Mouse (Mus musculus) limb, embryonic 15.5 days (tissue): ENCODE data around the gene Phf20. TPM values are rescaled to one million over a fixed set of nuclear protein-coding genes. Genes with fewer than 3 reads are reported as not detected.

ENCODE experiments used
- ATAC-seq: fragments of 200-750 bp; cut with Nextera tagmentation; 2 replicates; pipeline ENCODE4 v1.8.0; 2017; ENCODE audit warnings: low read depth, moderate TSS enrichment; ENCODE audit not compliant: insufficient number of reproducible peaks, low FRiP score, low TSS enrichment
- H3K27ac ChIP-seq: fragments of 300-500 bp; sonication (generic); 2 replicates; pipeline ENCODE4 v1.5.1; 2015; ENCODE audit warnings: moderate library complexity, mild to moderate bottlenecking, inconsistent platforms
- H3K27me3 ChIP-seq: fragments of 300-500 bp; sonication (generic); 2 replicates; pipeline ENCODE4 v1.6.1; 2015; ENCODE audit warnings: inconsistent platforms
- H3K36me3 ChIP-seq: fragments of 300-500 bp; sonication (generic); 2 replicates; pipeline ENCODE4 v1.6.1; 2015; ENCODE audit warnings: inconsistent platforms
- H3K4me1 ChIP-seq: fragments of 300-500 bp; sonication (generic); 2 replicates; pipeline ENCODE4 v1.6.1; 2015; ENCODE audit warnings: inconsistent platforms
- H3K4me2 ChIP-seq: fragments of 300-500 bp; sonication (generic); 2 replicates; pipeline ENCODE4 v1.6.1; 2015; ENCODE audit warnings: mild to moderate bottlenecking, inconsistent platforms
- H3K4me3 ChIP-seq: fragments of 300-500 bp; sonication (generic); 2 replicates; pipeline ENCODE4 v1.5.1; 2015; ENCODE audit warnings: mild to moderate bottlenecking, inconsistent platforms
- H3K9ac ChIP-seq: fragments of 300-500 bp; sonication (generic); 2 replicates; pipeline ENCODE4 v1.6.1; 2015; ENCODE audit warnings: inconsistent platforms
- H3K9me3 ChIP-seq: fragments of 300-500 bp; sonication (generic); 2 replicates; pipeline ENCODE4 v1.6.1; 2016; ENCODE audit warnings: inconsistent platforms
- whole genome bisulfite sequencing: fragments of 180-500 bp; shearing (Covaris S2); methylation state at CpG from one replicate; pipeline ENCODE4 v1.1.7; 2015; 5-methylcytosine and 5-hydroxymethylcytosine counted together
- polyA plus RNA-seq: library from polyadenylated mRNA; unstranded; fragments of >200 nt; fragmentation: Nextera tagmentation; extraction: Ambion mirVana; gene quantifications from 2 replicates; pipeline ENCODE4 v1.2.1, GENCODE M21; 2015

Phf20 gene
- polyA plus RNA-seq, 1 experiment from 2014 or later, result 68.4 TPM

DNA sequence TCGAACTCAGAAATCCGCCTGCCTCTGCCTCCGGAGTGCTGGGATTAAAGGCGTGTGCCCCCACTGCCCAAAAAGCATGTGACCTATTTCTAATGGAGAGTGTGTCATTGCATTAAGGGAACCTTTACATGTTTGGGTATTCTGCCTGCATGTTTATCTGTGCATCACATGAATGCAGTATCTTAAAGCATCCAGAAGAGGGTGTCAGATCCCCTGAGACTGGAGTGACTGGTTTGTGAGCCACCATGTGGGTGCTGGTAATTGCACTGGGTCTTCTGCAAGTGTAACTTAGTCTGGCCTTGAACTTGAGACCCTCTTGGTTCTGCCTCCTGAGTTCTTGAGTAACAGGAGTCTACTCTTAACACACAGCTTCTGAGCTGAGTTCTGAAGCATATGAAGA is 90.5 kb downstream of the Phf20 start:
- Histone ChIP-seq H3K27ac (no peak overlapping the region), H3K9me3 (no peaks in the 10 kb centered on the region), H3K36me3 (peaks cover 58% of the 10 kb centered on the region), H3K27me3 (no peaks in the 10 kb centered on the region), H3K9ac (no peak overlapping the region), H3K4me3 (no peak overlapping the region), H3K4me1 (no peaks in the 10 kb centered on the region), H3K4me2 (no peak overlapping the region)
- ATAC-seq, result no peak
- 92% methylated on average over 4 of the region's 4 CpGs for WGBS

GRCm38 (mm10) chr2:156288222-156288621 is 92.0 kb downstream of the Phf20 start:
- Histone ChIP-seq H3K4me1 (no peaks in the 10 kb centered on the region), H3K4me3 (no peak overlapping the region), H3K27me3 (no peaks in the 10 kb centered on the region), H3K27ac (no peak overlapping the region), H3K36me3 (peaks cover 57% of the 10 kb centered on the region), H3K4me2 (no peak overlapping the region), H3K9ac (no peak overlapping the region), H3K9me3 (no peaks in the 10 kb centered on the region)
- WGBS, result 91% methylated on average over 2 of the region's 2 CpGs
- no peak for ATAC-seq

GRCm38 (mm10) chr2:156289552-156290160 is 93.4 kb downstream of the Phf20 start:
- H3K27me3 ChIP-seq, result no peaks in the 10 kb centered on the region
- H3K4me3 ChIP-seq, result no peak overlapping the region
- no peak overlapping the region for H3K4me2 ChIP-seq
- no peaks in the 10 kb centered on the region for H3K9me3 ChIP-seq
- H3K27ac ChIP-seq, result no peak overlapping the region
- ATAC-seq, result no peak
- no peaks in the 10 kb centered on the region for H3K4me1 ChIP-seq
- H3K9ac ChIP-seq, result no peak overlapping the region
- 71% methylated on average over 2 of the region's 2 CpGs for WGBS
- H3K36me3 ChIP-seq, result peaks cover 71% of the 10 kb centered on the region

GRCm38 (mm10) chr2:156291998-156292397 is 95.7 kb downstream of the Phf20 start:
- no peak overlapping the region for H3K27ac ChIP-seq
- H3K4me2 ChIP-seq, result no peak overlapping the region
- H3K9me3 ChIP-seq, result no peaks in the 10 kb centered on the region
- no peaks in the 10 kb centered on the region for H3K27me3 ChIP-seq
- no peak overlapping the region for H3K4me3 ChIP-seq
- ATAC-seq, result no peak
- H3K36me3 ChIP-seq, result peaks cover 79% of the 10 kb centered on the region
- H3K4me1 ChIP-seq, result no peaks in the 10 kb centered on the region
- no peak overlapping the region for H3K9ac ChIP-seq
- 77% methylated on average over 1 of the region's 1 CpGs for WGBS

DNA sequence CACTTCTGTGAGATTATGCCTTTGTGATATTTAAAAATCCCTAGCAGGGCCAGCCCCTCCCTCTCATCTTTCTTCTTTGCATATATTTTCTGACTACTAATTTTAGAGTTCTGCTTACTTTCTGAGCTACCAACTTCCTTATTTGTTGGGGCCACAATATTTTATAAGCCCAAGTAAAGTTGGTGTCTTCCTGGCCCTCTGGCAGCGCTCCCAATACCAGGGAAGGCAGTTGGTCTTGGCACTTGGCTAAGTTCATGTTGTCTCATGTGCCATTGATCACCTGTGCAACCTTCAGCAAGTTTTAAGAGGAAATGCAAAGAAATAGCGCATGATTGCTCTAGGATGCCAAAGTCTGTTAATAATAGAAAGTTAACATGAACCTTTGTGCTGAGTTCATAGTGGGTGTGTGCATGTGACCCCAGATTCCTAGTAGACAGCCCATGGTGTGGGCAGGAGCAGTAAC is 99.4 kb downstream of the Phf20 start:
- Histone ChIP-seq H3K36me3 (peaks cover 73% of the 10 kb centered on the region), H3K27me3 (no peaks in the 10 kb centered on the region), H3K27ac (no peak overlapping the region), H3K9me3 (no peaks in the 10 kb centered on the region), H3K4me2 (no peak overlapping the region), H3K4me1 (no peaks in the 10 kb centered on the region), H3K9ac (no peak overlapping the region), H3K4me3 (no peak overlapping the region)
- WGBS, result 92% methylated on average over 2 of the region's 2 CpGs
- no peak for ATAC-seq

GRCm38 (mm10) chr2:156296190-156296589 is 99.9 kb downstream of the Phf20 start:
- Histone ChIP-seq H3K27ac (no peak overlapping the region), H3K4me2 (no peak overlapping the region), H3K27me3 (no peaks in the 10 kb centered on the region), H3K4me1 (no peaks in the 10 kb centered on the region), H3K9me3 (no peaks in the 10 kb centered on the region), H3K4me3 (no peak overlapping the region), H3K36me3 (peaks cover 73% of the 10 kb centered on the region), H3K9ac (no peak overlapping the region)
- no peak for ATAC-seq
- 94% methylated on average over 3 of the region's 3 CpGs for WGBS

DNA sequence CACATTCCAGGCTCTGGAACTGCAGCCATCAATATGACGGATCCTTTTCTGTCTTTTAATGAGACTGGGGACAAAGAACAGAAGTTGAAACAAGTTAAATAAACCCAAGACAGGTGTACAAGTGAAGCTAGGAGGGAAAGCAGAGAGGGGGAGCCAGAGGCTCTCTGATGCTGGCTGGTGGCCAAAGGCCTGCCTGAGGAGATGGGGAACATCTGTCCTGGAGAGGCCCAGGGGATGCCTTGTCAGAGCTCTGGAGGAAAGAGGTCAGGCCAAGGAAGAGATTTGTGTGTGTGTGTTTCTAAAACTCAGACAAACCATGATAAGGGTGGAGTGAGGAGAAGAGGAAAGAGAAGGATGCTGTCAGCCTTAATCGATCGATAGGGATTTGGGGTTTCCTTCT is 101.4 kb downstream of the Phf20 start:
- no peaks in the 10 kb centered on the region for H3K27me3 ChIP-seq
- H3K9ac ChIP-seq, result no peak overlapping the region
- H3K36me3 ChIP-seq, result peaks cover 81% of the 10 kb centered on the region
- no peak overlapping the region for H3K4me2 ChIP-seq
- no peak overlapping the region for H3K27ac ChIP-seq
- WGBS, result 73% methylated on average over 3 of the region's 3 CpGs
- H3K9me3 ChIP-seq, result no peaks in the 10 kb centered on the region
- ATAC-seq, result no peak
- no peak overlapping the region for H3K4me3 ChIP-seq
- H3K4me1 ChIP-seq, result no peaks in the 10 kb centered on the region

DNA sequence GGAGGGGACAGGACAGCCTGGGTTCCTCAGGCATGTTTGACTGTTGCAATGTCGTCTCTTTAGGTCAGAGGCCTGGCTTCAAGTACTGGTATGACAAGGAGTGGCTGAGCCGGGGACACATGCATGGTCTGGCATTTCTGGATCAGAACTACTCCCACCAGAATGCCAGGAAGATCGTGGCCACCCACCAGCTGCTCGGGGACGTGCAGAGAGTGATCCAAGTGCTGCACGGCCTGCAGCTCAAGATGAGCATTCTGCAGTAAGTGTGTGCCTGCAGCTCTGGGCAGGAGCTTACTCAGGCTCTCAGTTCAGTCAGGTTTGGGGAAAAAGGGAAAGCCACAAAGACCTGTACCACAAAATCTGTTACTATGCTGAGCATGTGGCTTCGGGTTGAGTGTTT is 102.2 kb downstream of the Phf20 start:
- Histone ChIP-seq H3K27ac (no peak overlapping the region), H3K27me3 (no peaks in the 10 kb centered on the region), H3K4me1 (no peaks in the 10 kb centered on the region), H3K4me3 (no peak overlapping the region), H3K9me3 (no peaks in the 10 kb centered on the region), H3K4me2 (no peak overlapping the region), H3K36me3 (peaks cover 79% of the 10 kb centered on the region), H3K9ac (no peak overlapping the region)
- no peak for ATAC-seq
- WGBS, result 88% methylated on average over 7 of the region's 7 CpGs

- Histone ChIP-seq H3K27me3 (no peaks in the 10 kb centered on the region), H3K9me3 (no peaks in the 10 kb centered on the region), H3K27ac (no peak overlapping the region), H3K9ac (no peak overlapping the region), H3K36me3 (peaks cover 73% of the 10 kb centered on the region), H3K4me1 (no peaks in the 10 kb centered on the region), H3K4me2 (no peak overlapping the region), H3K4me3 (no peak overlapping the region)
- no peak for ATAC-seq
- 86% methylated on average over 4 of the region's 4 CpGs for WGBS
These were observed 105.8 kb downstream of the Phf20 start for GRCm38 (mm10) chr2:156302063-156302462.

DNA sequence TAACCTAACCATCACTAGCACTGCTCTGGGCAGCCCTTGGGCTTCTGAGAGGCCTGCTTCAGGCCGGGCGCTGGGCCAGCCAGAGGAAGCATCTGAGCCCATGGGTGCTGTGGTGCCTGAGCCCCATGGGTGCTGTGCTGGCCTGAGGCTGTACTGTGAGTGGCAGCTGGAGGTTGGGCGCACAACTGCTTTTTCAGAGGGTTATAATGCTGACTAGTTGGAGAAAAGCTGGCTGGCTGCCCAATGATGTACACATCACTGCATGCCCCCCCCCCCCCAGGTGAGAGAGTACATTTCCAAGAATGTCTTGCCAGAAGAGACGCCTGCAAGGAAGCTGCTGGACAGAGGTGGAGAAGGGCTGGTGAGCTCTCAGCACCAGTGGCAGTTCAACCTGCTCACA is 108.1 kb downstream of the Phf20 start:
- H3K4me3 ChIP-seq, result no peak overlapping the region
- H3K9ac ChIP-seq, result no peak overlapping the region
- 88% methylated on average over 4 of the region's 4 CpGs for WGBS
- no peak overlapping the region for H3K27ac ChIP-seq
- H3K9me3 ChIP-seq, result no peaks in the 10 kb centered on the region
- peaks cover 66% of the 10 kb centered on the region for H3K36me3 ChIP-seq
- no peaks in the 10 kb centered on the region for H3K4me1 ChIP-seq
- ATAC-seq, result 0 out of 2 replicates have a peak, but pooled peaks have one; percentile 44
- no peaks in the 10 kb centered on the region for H3K27me3 ChIP-seq
- no peak overlapping the region for H3K4me2 ChIP-seq

- no peaks in the 10 kb centered on the region for H3K27me3 ChIP-seq
- no peaks in the 10 kb centered on the region for H3K4me1 ChIP-seq
- no peak overlapping the region for H3K4me3 ChIP-seq
- no peaks in the 10 kb centered on the region for H3K9me3 ChIP-seq
- no peak overlapping the region for H3K4me2 ChIP-seq
- H3K9ac ChIP-seq, result no peak overlapping the region
- no peak for ATAC-seq
- no peak overlapping the region for H3K27ac ChIP-seq
- WGBS, result 82% methylated on average over 2 of the region's 2 CpGs
- peaks cover 61% of the 10 kb centered on the region for H3K36me3 ChIP-seq
These were observed 109.6 kb downstream of the Phf20 start for GRCm38 (mm10) chr2:156305818-156306217.

GRCm38 (mm10) chr2:156307261-156307660 is 111.0 kb downstream of the Phf20 start:
- Histone ChIP-seq H3K9ac (no peak overlapping the region), H3K9me3 (no peaks in the 10 kb centered on the region), H3K4me1 (peaks cover 4% of the 10 kb centered on the region; the same call in 1 of the 2 replicates), H3K27me3 (no peaks in the 10 kb centered on the region), H3K27ac (no peak overlapping the region), H3K4me2 (no peak overlapping the region), H3K36me3 (peaks cover 49% of the 10 kb centered on the region), H3K4me3 (no peak overlapping the region)
- 62% methylated on average over 5 of the region's 5 CpGs for WGBS
- no peak for ATAC-seq

DNA sequence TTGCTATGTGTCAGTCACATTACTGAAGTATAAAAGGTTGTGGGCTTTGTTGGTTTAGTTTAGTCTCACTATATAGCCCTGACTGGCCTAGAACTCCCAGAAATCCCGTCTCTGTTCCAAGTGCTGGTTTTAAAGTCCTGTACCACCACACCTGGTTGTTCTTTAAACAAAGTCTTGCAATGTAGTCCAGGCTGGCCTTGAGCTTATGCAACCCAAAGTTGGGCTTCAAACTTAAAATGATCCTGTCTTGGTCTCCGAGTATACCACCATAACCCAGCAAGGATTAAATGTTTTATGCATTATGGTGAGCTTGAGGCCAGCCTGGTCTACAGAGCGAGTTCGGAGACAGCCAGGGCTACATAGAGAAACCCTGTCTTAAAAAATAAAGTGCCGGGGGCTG is 113.7 kb downstream of the Phf20 start:
- Histone ChIP-seq H3K9me3 (no peaks in the 10 kb centered on the region), H3K9ac (no peak overlapping the region), H3K4me2 (no peak overlapping the region), H3K4me3 (no peak overlapping the region), H3K4me1 (peaks cover 4% of the 10 kb centered on the region; the same call in 1 of the 2 replicates), H3K27ac (no peak overlapping the region), H3K27me3 (no peaks in the 10 kb centered on the region), H3K36me3 (peaks cover 24% of the 10 kb centered on the region)
- ATAC-seq, result no peak
- WGBS, result 91% methylated on average over 5 of the region's 5 CpGs
